Mouse (Mus musculus) heart, postnatal 0 days (tissue): ENCODE measurements around the gene Col6a3. TPM values are rescaled to one million over a fixed set of nuclear protein-coding genes. Genes with fewer than 3 reads are reported as not detected.

Experiments used
- ATAC-seq: fragments of 200-750 bp; cut with Nextera tagmentation; 2 replicates; pipeline ENCODE4 v1.8.0; 2017; ENCODE audit warnings: low read depth, moderate number of reproducible peaks, moderate library complexity; ENCODE audit not compliant: insufficient read depth
- DNase-seq: peaks from one replicate; pipeline ENCODE4 v3.0.0-alpha.2; 2016; ENCODE audit warnings: low spot score
- H3K27ac ChIP-seq: fragments of 300-500 bp; sonication (generic); 2 replicates; pipeline ENCODE4 v1.5.1; 2014; ENCODE audit warnings: low read depth, mild to moderate bottlenecking
- H3K27me3 ChIP-seq: fragments of 300-500 bp; sonication (generic); 2 replicates; pipeline ENCODE4 v1.6.1; 2014; ENCODE audit warnings: low read length, mixed read lengths; ENCODE audit not compliant: control insufficient read depth, insufficient read depth
- H3K36me3 ChIP-seq: fragments of 300-500 bp; sonication (generic); replicated peaks from 2 replicates; pipeline ENCODE4 v1.6.1; 2014; ENCODE audit warnings: low read length, mixed read lengths; ENCODE audit not compliant: control insufficient read depth, insufficient read depth
- H3K4me1 ChIP-seq: fragments of 300-500 bp; sonication (generic); 2 replicates; pipeline ENCODE4 v1.6.1; 2014; ENCODE audit warnings: antibody characterized with exemption; ENCODE audit not compliant: control insufficient read depth, insufficient read depth
- H3K4me2 ChIP-seq: fragments of 300-500 bp; sonication (generic); 2 replicates; pipeline ENCODE4 v1.6.1; 2014; ENCODE audit warnings: low read depth, mild to moderate bottlenecking, low read length, moderate library complexity
- H3K4me3 ChIP-seq: fragments of 300-500 bp; sonication (generic); 2 replicates; pipeline ENCODE4 v1.5.1; 2014; ENCODE audit warnings: low read depth, low read length
- H3K9ac ChIP-seq: fragments of 300-500 bp; sonication (generic); replicated peaks from 2 replicates; pipeline ENCODE4 v1.6.1; 2014; ENCODE audit warnings: low read depth, low read length, mixed read lengths
- H3K9me3 ChIP-seq: fragments of 300-500 bp; sonication (generic); replicated peaks from 2 replicates; pipeline ENCODE4 v1.6.1; 2016; ENCODE audit warnings: low read length; ENCODE audit not compliant: control insufficient read depth
- CTCF ChIP-seq: IDR thresholded peaks from 2 replicates; pipeline ENCODE4 v1.5.1; 2016; ENCODE audit warnings: antibody characterized with exemption, control low read depth, low read depth
- EP300 ChIP-seq: IDR thresholded peaks from 2 replicates; pipeline ENCODE4 v1.6.1; 2016; ENCODE audit warnings: antibody characterized with exemption, low read depth
- WGBS: fragments of 180-500 bp; shearing (Covaris S2); extraction: QIAGEN DNeasy Blood & Tissue Kit; methylation state at CpG from one replicate; pipeline ENCODE4 v1.1.7; 2014; 5-methylcytosine and 5-hydroxymethylcytosine counted together
- polyA plus RNA-seq: library from polyadenylated mRNA; unstranded; fragments of >200 nt; fragmentation: Nextera tagmentation; extraction: Ambion mirVana; gene quantifications from 2 replicates; pipeline ENCODE4 v1.2.1, GENCODE M21; 2015
- total RNA-seq: library from RNA; depleted of rRNA; stranded (reverse); fragments of >200 nt; gene quantifications from 2 replicates; pipeline ENCODE4 v1.2.3, GENCODE M21; 2014; ENCODE audit warnings: low replicate concordance

Gene Col6a3
- total and polyA plus RNA-seq, 2 experiments from 2014 or later, result 14.2 to 110 TPM

DNA sequence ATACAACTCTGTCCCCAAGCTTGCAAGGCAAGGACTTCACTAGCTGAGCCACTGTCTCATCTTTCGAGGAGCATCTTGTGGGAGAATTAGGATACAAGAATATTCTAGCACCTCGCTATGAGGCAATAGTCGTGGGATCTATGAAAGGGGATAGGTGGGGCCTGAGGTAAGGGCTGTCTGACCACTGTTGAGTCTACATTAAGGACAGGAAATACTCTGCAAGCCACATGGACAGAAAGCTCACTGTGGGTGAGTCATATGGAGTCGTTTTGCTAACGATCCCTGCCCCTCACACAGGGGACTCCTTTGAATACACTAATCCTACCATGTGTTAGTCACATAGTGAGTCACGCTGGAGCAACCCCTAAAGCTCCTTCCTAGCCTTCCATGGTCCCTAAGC, 9.1 kb downstream of the Col6a3 start:
- no peak overlapping the region for H3K9ac ChIP-seq
- no peaks in the 10 kb centered on the region for H3K9me3 ChIP-seq
- H3K27ac ChIP-seq, result no peak overlapping the region
- DNase-seq (no peak), ATAC-seq (no peak)
- TF ChIP-seq CTCF (no peak), EP300 (no peak)
- H3K27me3 ChIP-seq, result no peaks in the 10 kb centered on the region
- H3K4me1 ChIP-seq, result peaks cover 11% of the 10 kb centered on the region; the same call in 1 of the 2 replicates
- 60% methylated on average over 6 of the region's 6 CpGs for WGBS
- no peak overlapping the region for H3K4me2 ChIP-seq
- H3K4me3 ChIP-seq, result no peak overlapping the region
- H3K36me3 ChIP-seq, result no peaks in the 10 kb centered on the region

- H3K27ac ChIP-seq, result no peak overlapping the region
- WGBS, result 59% methylated on average over 6 of the region's 6 CpGs
- no peak overlapping the region for H3K4me2 ChIP-seq
- no peak for DNase-seq
- TF ChIP-seq CTCF (peak; percentile 36), EP300 (no peak)
- H3K9ac ChIP-seq, result no peak overlapping the region
- no peaks in the 10 kb centered on the region for H3K9me3 ChIP-seq
- no peaks in the 10 kb centered on the region for H3K27me3 ChIP-seq
- H3K36me3 ChIP-seq, result no peaks in the 10 kb centered on the region
- H3K4me1 ChIP-seq, result no peaks in the 10 kb centered on the region
- ATAC-seq, result no peak
- no peak overlapping the region for H3K4me3 ChIP-seq
Observed at GRCm38 (mm10) chr1:90830006-90830405, 13.8 kb downstream of the Col6a3 start.

- no peak for TF ChIP-seq EP300
- no peak for TF ChIP-seq CTCF
- H3K36me3 ChIP-seq, result no peaks in the 10 kb centered on the region
- 88% methylated on average over 15 of the region's 15 CpGs for WGBS
- no peaks in the 10 kb centered on the region for H3K4me1 ChIP-seq
- no peak overlapping the region for H3K4me2 ChIP-seq
- H3K27ac ChIP-seq, result no peak overlapping the region
- H3K9ac ChIP-seq, result no peak overlapping the region
- H3K9me3 ChIP-seq, result no peaks in the 10 kb centered on the region
- no peaks in the 10 kb centered on the region for H3K27me3 ChIP-seq
- DNase-seq (no peak), ATAC-seq (no peak)
- H3K4me3 ChIP-seq, result no peak overlapping the region
Observed at GRCm38 (mm10) chr1:90813226-90813625, 30.5 kb downstream of the Col6a3 start.

- H3K27ac ChIP-seq, result no peak overlapping the region
- no peak for ATAC-seq
- 61% methylated on average over 9 of the region's 9 CpGs for WGBS
- no peak overlapping the region for H3K9ac ChIP-seq
- no peak overlapping the region for H3K4me2 ChIP-seq
- H3K4me3 ChIP-seq, result no peak overlapping the region
- no peaks in the 10 kb centered on the region for H3K4me1 ChIP-seq
- TF ChIP-seq EP300, result no peak
- no peak for TF ChIP-seq CTCF
- no peaks in the 10 kb centered on the region for H3K9me3 ChIP-seq
- no peaks in the 10 kb centered on the region for H3K36me3 ChIP-seq
- no peak for DNase-seq
- no peaks in the 10 kb centered on the region for H3K27me3 ChIP-seq
Observed at GRCm38 (mm10) chr1:90808930-90809329, 34.8 kb downstream of the Col6a3 start.

GRCm38 (mm10) chr1:90803104-90803503, 40.7 kb downstream of the Col6a3 start:
- Histone ChIP-seq H3K27me3 (no peaks in the 10 kb centered on the region), H3K9me3 (no peaks in the 10 kb centered on the region), H3K36me3 (no peaks in the 10 kb centered on the region), H3K9ac (no peak overlapping the region), H3K4me1 (no peaks in the 10 kb centered on the region), H3K4me2 (no peak overlapping the region), H3K27ac (no peak overlapping the region), H3K4me3 (no peak overlapping the region)
- no peak for TF ChIP-seq CTCF
- no peak for TF ChIP-seq EP300
- no peak for DNase-seq
- WGBS, result 93% methylated on average over 4 of the region's 4 CpGs
- no peak for ATAC-seq

DNA sequence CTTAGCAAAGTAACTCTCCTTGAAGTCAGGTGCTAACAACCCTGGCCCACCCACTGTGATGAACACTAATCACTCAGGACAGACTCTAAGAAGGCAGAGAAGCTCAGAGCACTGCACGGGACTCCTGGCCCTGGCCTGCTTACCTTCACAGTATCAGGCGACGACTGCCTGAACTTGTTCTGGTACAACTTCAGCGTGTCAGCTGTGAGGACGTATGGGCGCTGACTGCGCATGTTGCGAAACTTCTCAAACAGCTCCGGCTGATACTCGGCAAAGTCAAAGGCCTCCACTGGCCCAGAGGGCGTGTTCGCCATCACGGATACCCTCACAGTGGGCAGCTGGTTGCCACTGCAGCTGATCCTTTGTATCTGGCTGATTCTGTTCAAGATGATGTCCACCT, 42.7 kb downstream of the Col6a3 start:
- no peak overlapping the region for H3K27ac ChIP-seq
- H3K9me3 ChIP-seq, result no peaks in the 10 kb centered on the region
- no peak overlapping the region for H3K4me3 ChIP-seq
- TF ChIP-seq CTCF (no peak), EP300 (no peak)
- no peak overlapping the region for H3K9ac ChIP-seq
- no peak for ATAC-seq
- 51% methylated on average over 13 of the region's 13 CpGs for WGBS
- H3K36me3 ChIP-seq, result no peaks in the 10 kb centered on the region
- no peaks in the 10 kb centered on the region for H3K27me3 ChIP-seq
- peaks cover 8% of the 10 kb centered on the region for H3K4me1 ChIP-seq
- no peak for DNase-seq
- no peak overlapping the region for H3K4me2 ChIP-seq
